In the genomic region with DNA sequence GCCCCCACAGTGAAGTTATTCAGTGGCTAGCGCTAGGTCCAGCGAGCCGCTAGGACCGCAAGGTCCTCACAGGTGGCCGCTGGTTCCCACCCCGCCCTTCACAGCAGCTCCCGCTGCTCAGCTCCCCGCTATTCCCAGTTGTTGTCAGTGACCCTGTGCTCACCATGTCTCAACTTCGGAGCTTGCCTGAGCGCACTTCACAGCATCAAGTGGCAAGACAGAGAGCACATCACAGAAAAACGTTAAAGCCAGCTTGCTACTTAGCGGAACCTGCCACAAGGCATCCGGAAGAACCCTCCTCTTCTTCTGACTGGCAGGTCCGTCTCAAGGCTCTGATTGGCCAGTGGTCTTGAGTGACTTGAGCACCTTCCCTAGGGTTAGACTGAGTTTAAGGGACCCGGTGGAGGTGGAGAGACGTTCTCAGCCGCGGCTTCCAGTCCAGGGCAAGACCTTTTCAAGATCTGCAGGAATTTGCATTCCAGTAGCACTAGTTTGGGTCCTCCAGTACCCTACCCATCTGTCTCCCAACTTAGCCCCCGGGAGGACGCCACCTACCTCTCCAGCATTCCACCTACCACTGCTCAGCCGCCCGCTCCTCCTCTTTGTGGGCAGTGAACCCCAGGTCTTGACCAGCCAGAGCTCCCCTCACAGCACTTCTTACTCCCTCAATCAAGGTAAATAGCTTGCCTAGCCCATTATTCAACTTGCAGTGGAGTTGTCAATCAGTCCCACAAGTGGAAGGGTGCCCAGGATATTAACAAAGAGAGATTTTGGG, we compare ENCODE assay signal across 8 mouse cellular contexts. TPM values are rescaled to one million over a fixed set of nuclear protein-coding genes. Genes with fewer than 3 reads are reported as not detected.
DNase-seq lines count a peak whose midpoint lies in the region; ATAC-seq lines count a peak whose summit lies in the region.

No protein-coding gene starts in this region.

- H3K36me3 ChIP-seq in heart, embryonic 14.5 days (ENCODE audit: control insufficient read depth, insufficient read depth, low read length): peaks cover 13% of the 10 kb centered on the region
- peaks cover 11% of the 10 kb centered on the region for H3K36me3 ChIP-seq in liver, embryonic 13.5 days
- H3K36me3 ChIP-seq in stomach, embryonic 16.5 days (ENCODE audit: control insufficient read depth, insufficient read depth, low read length): 0 out of 2 replicates have a peak, but pooled peaks cover 4% of the 10 kb centered on the region

- H3K27me3 ChIP-seq in heart, embryonic 14.5 days (ENCODE audit: control insufficient read depth, insufficient read depth, low read length): no peaks in the 10 kb centered on the region
- H3K27me3 ChIP-seq in liver, embryonic 13.5 days: no peaks in the 10 kb centered on the region
- no peaks in the 10 kb centered on the region for H3K27me3 ChIP-seq in stomach, embryonic 16.5 days (ENCODE audit: control insufficient read depth, insufficient read depth, low read length)

- no peaks in the 10 kb centered on the region for H3K4me1 ChIP-seq in brown adipose tissue, adult 24 weeks (ENCODE audit: control insufficient read depth, insufficient read depth, insufficient read length, low read length)
- peaks cover 6 to 18% of the 10 kb centered on the region in 2 experiments for H3K4me1 ChIP-seq in heart, embryonic 14.5 days (ENCODE audit: control insufficient read depth in 2 of 2, insufficient read depth in 2 of 2, low read length in 2 of 2)
- peaks cover 28% of the 10 kb centered on the region for H3K4me1 ChIP-seq in liver, embryonic 13.5 days (replicated peaks)
- peaks cover 9% of the 10 kb centered on the region for H3K4me1 ChIP-seq in stomach, embryonic 16.5 days (ENCODE audit: control insufficient read depth, insufficient read depth, low read length)

- H3K4me3 ChIP-seq in brown adipose tissue, adult 24 weeks (ENCODE audit: insufficient read depth, low read depth, low read length): peak overlapping the region; percentile 89
- peak overlapping the region; percentile 74 to 94 for H3K4me3 ChIP-seq in heart, embryonic 14.5 days (ENCODE audit: control insufficient read depth in 1 of 2, insufficient read depth in 1 of 2, low read depth in 1 of 2, low read length in 2 of 2)
- H3K4me3 ChIP-seq in liver, embryonic 13.5 days (replicated peaks): peak overlapping the region; percentile 72
- H3K4me3 ChIP-seq in stomach, embryonic 16.5 days (replicated peaks; ENCODE audit: low read length): peak overlapping the region; percentile 92

- ATAC-seq in heart, embryonic 14.5 days (ENCODE audit: insufficient number of reproducible peaks, insufficient read depth, low FRiP score, low read depth): peak; percentile 95
- peak; percentile 99 for ATAC-seq in liver, embryonic 13.5 days (ENCODE audit: low read depth)
- ATAC-seq in stomach, embryonic 16.5 days (ENCODE audit: insufficient read depth, low FRiP score): peak; percentile 97

- H3K9me3 ChIP-seq in heart, embryonic 14.5 days (ENCODE audit: control insufficient read depth, low read length): 0 out of 2 replicates have a peak, but pooled peaks cover 2% of the 10 kb centered on the region
- H3K9me3 ChIP-seq in liver, embryonic 13.5 days (replicated peaks): no peaks in the 10 kb centered on the region
- H3K9me3 ChIP-seq in stomach, embryonic 16.5 days (replicated peaks; ENCODE audit: control insufficient read depth, low read length): no peaks in the 10 kb centered on the region

- peak overlapping the region; percentile 83 for H3K4me2 ChIP-seq in heart, embryonic 14.5 days (ENCODE audit: low read length)
- peak overlapping the region; percentile 66 for H3K4me2 ChIP-seq in liver, embryonic 13.5 days
- H3K4me2 ChIP-seq in stomach, embryonic 16.5 days (ENCODE audit: low read depth, low read length): peak overlapping the region; percentile 92

- H3K27ac ChIP-seq in brown adipose tissue, adult 24 weeks (replicated peaks; ENCODE audit: low read depth, low read length): peak overlapping the region; percentile 42; the same call in 1 of the 2 replicates
- peak overlapping the region; percentile 84 to 92 for H3K27ac ChIP-seq in heart, embryonic 14.5 days (replicated peaks in 1 of 2; ENCODE audit: control insufficient read depth in 1 of 2, insufficient read depth in 1 of 2, low read depth in 2 of 2, low read length in 2 of 2)
- H3K27ac ChIP-seq in liver, embryonic 13.5 days: peak overlapping the region; percentile 43; the same call in 1 of the 2 replicates
- peak overlapping the region; percentile 82 for H3K27ac ChIP-seq in stomach, embryonic 16.5 days (ENCODE audit: low read length)

- WGBS in heart, embryonic 14.5 days: 0% methylated on average over 22 of the region's 22 CpGs
- WGBS in liver, embryonic 13.5 days (ENCODE audit: insufficient replicate concordance): under 1% methylated on average over 22 of the region's 22 CpGs
- under 1% methylated on average over 22 of the region's 22 CpGs for WGBS in stomach, embryonic 16.5 days

- peak overlapping the region; percentile 79 for H3K9ac ChIP-seq in heart, embryonic 14.5 days (ENCODE audit: low read length)
- H3K9ac ChIP-seq in liver, embryonic 13.5 days: peak overlapping the region; percentile 77
- peak overlapping the region; percentile 87 for H3K9ac ChIP-seq in stomach, embryonic 16.5 days (ENCODE audit: low read length)

- peak; percentile 93 for DNase-seq in CD4-positive, CD25-positive, alpha-beta regulatory T cell, adult 2 months (ENCODE audit: low read depth, low spot score)
- DNase-seq in fibroblast of lung, adult 2 months (ENCODE audit: low read depth): peak; percentile 88
- DNase-seq in kidney, postnatal 14 days: peak; percentile 92
- peak; percentile 79 for DNase-seq in liver, embryonic 13.5 days
- peak; percentile 76 for DNase-seq in neural tube, embryonic 10.5 days (ENCODE audit: extremely low spot score, low spot score)

RNA-seq across cellular contexts. Expression of a gene that starts 30.4 kb away (rescaled TPM):
- polyA plus RNA-seq in brown adipose tissue, adult 24 weeks (2012; ENCODE audit: insufficient read depth, insufficient read length, missing spikeins): 14.3 and 18.4 TPM in 2 replicates
- 8.5 and 9.5 TPM in 2 replicates for polyA plus RNA-seq in heart, embryonic 14.5 days (2014; fragmentation: Nextera tagmentation; extraction: Ambion mirVana)
- polyA plus RNA-seq in liver, embryonic 13.5 days (2015; fragmentation: Nextera tagmentation; extraction: Ambion mirVana): 3.9 and 4.7 TPM in 2 replicates
- polyA plus RNA-seq in stomach, embryonic 16.5 days (2015; fragmentation: Nextera tagmentation; extraction: Ambion mirVana): 14.2 and 16.4 TPM in 2 replicates

Comparison
In these comparisons a context has a peak if more than half of its experiments do, and no peak if none do; other contexts are left out.
1. Peak in every context shown above with its lines: DNase-seq, ATAC-seq, H3K4me3 ChIP-seq and H3K27ac ChIP-seq.